Mouse (Mus musculus) spleen, adult 2 months (tissue): ENCODE results near the gene Dclk1.

Experiments used
- CTCF ChIP-seq: fragments of 200-500 bp; IDR thresholded peaks from 2 replicates; pipeline ENCODE4 v1.5.1; 2011; ENCODE audit warnings: mild to moderate bottlenecking, inconsistent platforms; ENCODE audit not compliant: insufficient read depth, insufficient read length, insufficient replicate concordance; ENCODE audit errors: extremely low read depth
- POLR2A ChIP-seq: fragments of 200-500 bp; IDR thresholded peaks from 2 replicates; pipeline ENCODE4 v1.6.1; 2011; ENCODE audit warnings: low read depth, low read length, inconsistent platforms

DNA sequence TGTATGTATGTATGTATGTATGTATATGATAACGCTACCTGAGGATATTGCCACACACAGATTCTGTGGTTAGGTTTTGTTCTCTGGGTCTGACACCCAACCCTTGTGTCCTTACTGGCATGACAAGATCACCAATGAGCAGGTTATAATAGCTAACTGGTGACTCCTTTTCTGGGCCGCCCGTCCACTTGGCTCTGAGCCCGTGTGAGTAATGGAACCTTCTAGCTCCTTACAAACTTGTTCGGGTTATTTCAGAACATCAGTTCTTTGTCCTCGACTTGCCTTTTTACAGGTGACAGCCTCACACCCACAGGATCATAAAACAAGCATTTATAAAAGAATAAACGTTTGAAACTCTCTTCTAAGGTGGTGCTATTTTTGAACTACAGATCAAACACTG lies 127.0 kb downstream of the Dclk1 start:
- TF ChIP-seq CTCF (no peak), POLR2A (no peak)
